Mouse (Mus musculus) left cerebral cortex, adult 2 months (tissue): ENCODE results near the gene Npepps. TPM values are rescaled to one million over a fixed set of nuclear protein-coding genes. Genes with fewer than 3 reads are reported as not detected.
A peak's percentile ranks its signal among the peaks of the same experiment; 100 is the strongest.

Source experiments
- DNase-seq, 2 experiments: peaks; one replicate each; pipeline ENCODE4 v3.0.0; 2021 to 2022; ENCODE audit warnings: low spot score in 2 of 2, mixed read lengths in 1 of 2; ENCODE audit errors: extremely low spot score in 1 of 2
- H3K27ac ChIP-seq: fragments of 200-600 bp; 2 replicates; pipeline ENCODE4 v1.8.1; 2022
- H3K4me3 ChIP-seq: fragments of 200-600 bp; 2 replicates; pipeline ENCODE4 v1.8.1; 2022
- CTCF ChIP-seq: fragments of 200-600 bp; IDR thresholded peaks from 2 replicates; pipeline ENCODE4 v1.8.1; 2022; ENCODE audit warnings: antibody characterized with exemption, mild to moderate bottlenecking, moderate library complexity
- intact Hi-C: fragments of 180-260 bp; cut with DNase I; formaldehyde crosslinking; loops from one replicate; pipeline ENCODE4 v1.15.1; 2025
- total RNA-seq, 2 experiments: library from RNA; stranded (reverse); gene quantifications; 2 replicates each; pipeline ENCODE4 v1.2.3; 2021

Gene Npepps
- total RNA-seq, 2 experiments from 2014 or later: 142 to 143 TPM

DNA sequence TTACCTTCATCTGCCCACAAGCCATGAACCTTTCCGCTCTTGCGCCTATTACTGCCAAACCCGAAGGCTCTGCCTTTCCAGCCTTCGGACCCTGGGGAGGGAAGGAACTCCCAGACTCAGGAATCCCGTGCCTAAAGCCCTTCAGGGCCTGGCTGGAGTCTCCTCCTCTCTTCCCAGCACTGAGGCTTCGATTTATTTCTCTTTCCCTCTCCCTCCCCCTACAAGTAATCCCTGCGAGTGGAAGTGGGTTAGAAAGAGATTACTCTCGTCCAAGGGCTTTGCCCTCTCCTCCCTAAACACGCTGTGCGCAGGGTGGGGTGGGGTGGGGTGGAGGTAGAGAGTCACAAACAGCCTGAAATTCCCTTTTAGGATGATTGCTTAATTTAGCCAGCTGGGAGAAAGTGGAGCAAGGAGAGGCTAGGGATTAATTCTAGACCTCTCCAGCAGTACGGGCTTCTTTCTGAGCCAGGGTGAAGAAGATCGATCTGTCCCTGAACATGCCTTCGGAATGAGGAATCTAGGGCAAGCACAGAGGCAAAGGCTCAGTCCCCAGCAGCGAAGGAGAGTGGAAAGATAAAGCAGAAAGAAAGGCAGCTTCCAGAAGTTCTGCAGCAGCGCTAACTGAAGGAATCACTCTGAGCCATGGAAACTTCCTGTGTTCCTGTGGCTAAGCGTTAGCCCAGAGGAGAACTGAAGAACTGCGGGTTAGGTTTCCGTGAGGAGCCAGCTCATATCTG lies 30.6 kb upstream of the Npepps start:
- peak overlapping the region; percentile 75; the same call in 1 of the 2 replicates for H3K27ac ChIP-seq
- no peak for DNase-seq
- peak; percentile 49 for TF ChIP-seq CTCF
- H3K4me3 ChIP-seq: 0 out of 2 replicates have a peak overlapping the region, but pooled peaks have one; percentile 0
- intact Hi-C loops: loop anchor here (10.0 kb wide), 1 partner anchor 236 kb away; no protein-coding TSS in a partner anchor

DNA sequence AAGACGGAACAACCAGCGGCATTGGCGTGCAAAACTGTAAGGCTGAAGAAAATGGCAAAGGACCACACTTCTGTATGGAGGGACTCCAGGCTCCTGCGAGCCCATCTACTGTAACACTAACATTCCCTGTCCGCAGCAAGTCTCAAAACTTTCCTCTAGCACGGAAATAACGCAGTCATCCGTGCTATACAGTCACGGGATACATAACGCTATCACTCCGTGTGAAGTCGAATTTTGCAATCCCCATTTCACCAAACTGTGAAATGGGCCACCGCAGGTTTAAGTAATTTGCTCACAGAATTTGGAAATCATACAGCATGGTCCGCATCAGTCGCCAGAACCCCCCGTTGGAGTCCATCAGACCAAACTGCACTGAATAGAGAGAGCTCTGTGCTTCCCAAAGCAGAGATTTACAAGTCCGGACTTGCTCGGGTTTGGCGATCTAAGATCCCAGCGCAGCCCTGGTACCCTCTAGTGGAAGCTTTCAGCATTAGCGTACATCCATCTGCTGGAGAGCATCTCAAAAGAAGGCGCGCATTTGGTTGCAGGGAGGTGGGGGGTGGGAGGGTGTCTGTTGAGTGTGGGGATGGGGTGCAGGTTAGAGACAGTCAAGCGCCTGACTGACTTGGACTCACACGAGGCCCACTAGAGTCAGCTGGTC lies 29.6 kb upstream of the Npepps start:
- intact Hi-C loops: loop anchor here (10.0 kb wide), 1 partner anchor 235 kb away; no protein-coding TSS in a partner anchor
- H3K4me3 ChIP-seq: peak overlapping the region; percentile 48
- peak overlapping the region; percentile 70 for H3K27ac ChIP-seq
- peak; percentile 73 for TF ChIP-seq CTCF
- DNase-seq: peak; percentile 67 to 76

DNA sequence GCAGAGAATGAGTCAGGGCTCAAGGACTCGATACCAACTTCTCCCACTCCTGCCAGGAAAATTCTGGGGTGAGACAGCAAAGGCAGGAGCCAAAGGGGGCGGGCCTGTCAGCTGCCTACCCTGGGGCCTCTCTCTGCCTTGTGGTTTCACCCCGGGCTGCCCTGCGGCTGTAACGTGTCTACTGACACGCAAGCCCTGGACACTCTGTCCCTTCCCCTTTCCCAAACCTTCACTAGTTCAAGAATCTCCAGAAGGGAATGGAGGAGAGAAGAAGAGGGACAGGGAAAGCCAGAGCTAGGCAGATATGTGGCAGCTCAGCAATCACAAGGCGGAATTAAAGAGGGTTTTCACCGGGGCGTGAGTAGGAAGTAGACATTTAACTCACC lies 29.0 kb upstream of the Npepps start:
- intact Hi-C loops: no loop called here
- DNase-seq: peak; percentile 32 to 43
- H3K27ac ChIP-seq: peak overlapping the region; percentile 70
- H3K4me3 ChIP-seq: peak overlapping the region; percentile 48
- TF ChIP-seq CTCF: no peak

DNA sequence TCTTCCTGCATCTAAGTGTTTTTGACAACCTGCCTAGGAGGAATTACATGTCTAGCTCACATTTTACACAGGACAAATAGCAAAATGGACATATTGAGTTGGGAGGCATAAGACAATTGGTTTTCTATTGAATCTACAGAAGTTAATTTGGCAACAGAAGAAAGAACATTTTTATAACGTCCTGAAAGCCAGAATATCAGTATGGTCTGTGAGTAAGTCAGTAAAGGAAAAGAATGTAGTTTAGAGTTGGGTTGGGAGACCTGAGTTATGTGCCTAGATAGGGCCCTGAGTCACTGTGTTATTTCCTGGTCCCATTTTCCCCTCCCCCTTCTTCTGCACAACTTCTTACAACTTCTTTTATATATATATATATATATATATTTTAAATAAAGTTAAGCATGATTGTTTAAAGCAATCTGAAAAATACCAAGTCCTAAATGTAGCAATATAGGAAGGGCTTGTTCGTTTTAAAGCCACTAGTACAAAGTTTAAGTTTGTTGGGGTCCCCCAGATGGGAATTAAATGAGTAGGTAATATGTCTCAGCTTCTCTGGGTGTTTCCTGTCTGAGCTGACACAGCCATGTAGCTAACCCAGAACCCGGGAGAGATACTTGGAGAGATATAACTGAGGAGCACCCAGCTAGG lies 28.5 kb upstream of the Npepps start:
- intact Hi-C loops: no loop called here
- DNase-seq: no peak
- H3K27ac ChIP-seq: no peak overlapping the region
- H3K4me3 ChIP-seq: no peak overlapping the region
- TF ChIP-seq CTCF: no peak

DNA sequence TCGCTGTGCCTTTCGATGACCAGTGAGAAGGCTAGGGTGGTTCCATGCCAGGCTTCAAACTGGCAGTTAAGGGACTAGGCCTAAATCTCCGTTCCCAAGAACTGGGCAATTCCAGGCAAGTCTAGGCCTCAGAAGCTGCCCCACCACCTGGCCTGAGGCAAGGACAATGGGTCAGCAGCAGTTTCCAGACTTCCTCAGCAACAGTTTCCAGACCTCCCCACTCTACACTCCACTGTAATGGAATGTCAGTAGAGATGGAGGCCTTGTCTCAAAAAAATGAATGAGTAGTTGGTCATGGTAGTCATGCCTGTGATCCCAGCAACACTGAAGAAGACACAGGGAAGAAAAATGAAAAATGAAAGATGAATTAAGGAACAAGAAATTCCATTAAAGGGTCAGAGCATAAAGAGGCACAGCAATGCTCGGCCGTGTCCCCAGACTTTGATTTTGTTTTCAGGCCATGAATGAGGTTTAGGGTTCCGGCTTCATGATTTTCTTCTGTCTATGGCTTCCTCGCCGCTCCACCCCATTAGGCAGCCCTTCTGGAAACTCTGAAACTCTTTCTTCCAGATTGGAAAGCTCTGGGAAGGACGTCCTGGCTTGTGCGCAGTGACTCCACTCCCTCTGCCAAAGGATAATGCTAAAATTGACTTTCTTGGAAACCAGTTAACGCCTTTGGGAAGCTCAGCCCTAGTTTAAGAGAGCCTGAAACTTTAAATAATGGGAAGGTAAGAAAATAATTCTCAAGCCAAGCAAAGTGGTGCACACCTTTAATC lies 27.0 kb upstream of the Npepps start:
- intact Hi-C loops: no loop called here
- no peak overlapping the region for H3K4me3 ChIP-seq
- TF ChIP-seq CTCF: no peak
- no peak for DNase-seq
- H3K27ac ChIP-seq: no peak overlapping the region

DNA sequence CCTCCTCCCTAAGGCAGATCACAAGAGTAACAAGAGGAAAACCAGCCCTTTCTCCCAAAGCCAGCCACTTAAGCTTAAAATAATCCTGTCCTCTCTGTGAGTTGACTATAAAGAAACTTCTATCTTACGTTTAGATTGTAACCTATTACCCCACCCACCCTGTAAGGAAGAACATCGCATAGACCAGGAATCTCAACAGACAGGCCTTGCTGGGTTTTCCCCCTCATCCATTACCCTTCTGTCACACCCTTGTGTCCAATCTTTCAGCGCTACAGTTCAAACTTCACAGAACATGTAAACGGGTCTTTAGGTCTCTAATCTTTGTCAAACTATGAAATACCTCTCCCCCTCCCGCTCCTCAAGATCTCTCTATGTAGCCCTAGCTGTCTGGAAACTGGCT lies 24.2 kb upstream of the Npepps start:
- intact Hi-C loops: no loop called here

DNA sequence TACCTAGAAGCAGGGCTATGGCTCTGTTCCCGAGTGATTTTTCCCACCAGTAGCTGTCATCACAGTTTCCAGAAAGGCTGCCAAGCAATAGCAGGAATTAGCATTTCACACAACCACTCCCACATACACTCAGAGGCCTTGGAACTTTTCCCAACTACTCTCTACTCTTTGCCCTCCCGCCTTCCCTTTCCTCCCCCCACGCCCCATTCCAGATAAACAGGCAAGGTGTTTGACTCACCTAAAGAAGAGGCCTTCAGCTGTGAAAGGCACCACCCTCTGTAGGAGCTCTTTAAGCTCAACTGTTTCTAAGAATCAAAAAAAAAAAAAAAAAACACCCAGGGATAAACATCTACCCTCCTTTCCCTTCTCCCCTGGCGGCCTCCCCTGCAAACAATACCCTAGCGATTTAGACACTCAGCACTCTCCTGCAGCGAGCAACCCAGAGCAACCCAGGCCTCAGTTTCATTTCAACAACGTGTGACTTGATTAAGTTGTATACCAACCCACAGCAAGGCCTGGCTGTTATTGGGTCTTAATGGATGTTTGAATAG lies 21.9 kb upstream of the Npepps start:
- DNase-seq: no peak
- H3K4me3 ChIP-seq: no peak overlapping the region
- intact Hi-C loops: no loop called here
- peak overlapping the region; percentile 47 for H3K27ac ChIP-seq
- no peak; the same call in 1 of the 2 replicates for TF ChIP-seq CTCF

More for the DNA sequence above, 24.2 kb upstream of the Npepps start:
- no peak for TF ChIP-seq CTCF
- H3K27ac ChIP-seq: no peak overlapping the region
- no peak overlapping the region for H3K4me3 ChIP-seq
- no peak for DNase-seq

DNA sequence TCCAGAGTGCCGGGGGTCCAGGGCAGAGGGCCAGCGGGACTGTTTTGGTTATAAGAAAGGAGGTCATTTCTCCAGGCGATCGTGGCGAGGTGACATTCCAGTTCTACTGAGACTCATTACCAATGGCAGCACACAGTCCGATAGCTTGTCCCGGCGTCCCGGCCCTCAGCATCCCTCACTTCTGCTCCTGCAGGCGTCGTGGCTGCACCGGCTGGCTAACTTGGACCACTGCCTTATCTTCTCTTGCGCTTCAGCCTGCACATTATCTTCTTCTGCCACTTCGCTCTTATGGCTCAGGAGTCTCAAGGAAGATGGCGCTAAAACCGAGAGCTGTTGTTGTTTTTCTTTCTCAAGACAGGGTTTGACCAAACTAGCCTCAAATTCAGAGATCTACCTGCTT lies 21.0 kb upstream of the Npepps start:
- intact Hi-C loops: no loop called here
- H3K4me3 ChIP-seq: no peak overlapping the region
- no peak for DNase-seq
- no peak overlapping the region for H3K27ac ChIP-seq
- no peak for TF ChIP-seq CTCF

DNA sequence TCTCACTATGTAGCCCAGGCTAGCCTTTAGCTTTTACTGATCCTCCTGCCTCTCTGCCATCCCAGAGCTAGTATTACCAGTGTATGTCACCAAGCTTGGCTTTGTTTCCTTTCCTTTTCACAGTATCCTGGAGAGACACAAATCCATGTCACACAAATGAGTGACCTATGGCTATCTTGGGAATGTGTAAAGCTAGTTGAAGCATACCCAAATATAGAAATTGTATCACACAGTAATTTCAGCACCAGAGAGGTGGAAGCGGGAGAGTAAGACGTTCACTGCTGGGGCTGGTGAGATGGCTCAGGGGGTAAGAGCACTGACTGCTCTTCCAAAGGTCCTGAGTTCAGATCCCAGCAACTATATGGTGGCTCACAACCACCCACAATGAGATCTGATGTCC lies 19.5 kb upstream of the Npepps start:
- Histone ChIP-seq H3K4me3 (no peak overlapping the region), H3K27ac (no peak overlapping the region)
- DNase-seq: no peak
- intact Hi-C loops: no loop called here
- no peak for TF ChIP-seq CTCF

DNA sequence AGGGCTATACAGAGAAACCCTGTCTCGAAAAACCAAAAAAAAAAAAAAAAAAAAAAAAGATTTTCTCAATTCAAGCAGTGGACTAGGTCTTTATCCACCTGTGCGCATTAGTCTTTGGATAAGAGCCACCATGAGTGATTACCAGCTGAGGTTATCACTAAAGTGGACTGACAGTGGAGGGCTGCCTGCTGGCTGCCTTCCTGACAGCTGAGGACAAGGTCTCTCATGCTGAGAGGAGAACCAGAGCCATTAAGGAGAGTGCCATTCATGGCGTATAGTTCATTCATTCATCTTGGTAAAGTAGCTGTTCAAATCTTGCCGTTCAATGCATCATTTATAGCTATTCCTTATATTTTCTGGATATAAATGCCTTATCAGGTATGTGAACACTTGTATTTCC lies 16.1 kb upstream of the Npepps start:
- intact Hi-C loops: no loop called here
- H3K27ac ChIP-seq: no peak overlapping the region
- TF ChIP-seq CTCF: no peak
- no peak for DNase-seq
- H3K4me3 ChIP-seq: no peak overlapping the region

DNA sequence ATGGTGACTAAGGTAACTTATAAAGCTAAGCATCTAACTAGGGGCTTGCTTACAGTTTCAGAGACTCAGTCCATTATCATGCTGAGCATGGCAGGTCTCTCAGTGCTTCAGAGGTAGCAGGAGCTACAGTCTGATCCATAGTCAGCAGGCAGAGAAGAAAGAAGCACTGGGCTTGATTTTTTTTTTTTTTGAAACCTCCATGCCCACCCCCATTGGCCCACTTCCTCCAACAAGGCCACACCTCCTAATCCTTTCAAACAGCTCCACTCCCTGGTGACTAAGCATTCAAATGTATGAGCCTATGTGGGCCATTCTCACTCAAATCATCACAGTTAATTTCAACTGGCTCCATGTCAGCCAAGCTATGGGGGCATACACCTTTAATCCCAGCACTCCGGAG lies 12.3 kb upstream of the Npepps start:
- DNase-seq: no peak
- intact Hi-C loops: no loop called here
- Histone ChIP-seq H3K27ac (no peak overlapping the region), H3K4me3 (no peak overlapping the region)
- TF ChIP-seq CTCF: no peak
